Mouse (Mus musculus): ENCODE measurements around the gene Neurl3. TPM values are rescaled to one million over a fixed set of nuclear protein-coding genes. Genes with fewer than 3 reads are reported as not detected.

Neurl3 gene
- total RNA-seq, 1 experiment from 2014 or later, result 22.6 TPM

DNA sequence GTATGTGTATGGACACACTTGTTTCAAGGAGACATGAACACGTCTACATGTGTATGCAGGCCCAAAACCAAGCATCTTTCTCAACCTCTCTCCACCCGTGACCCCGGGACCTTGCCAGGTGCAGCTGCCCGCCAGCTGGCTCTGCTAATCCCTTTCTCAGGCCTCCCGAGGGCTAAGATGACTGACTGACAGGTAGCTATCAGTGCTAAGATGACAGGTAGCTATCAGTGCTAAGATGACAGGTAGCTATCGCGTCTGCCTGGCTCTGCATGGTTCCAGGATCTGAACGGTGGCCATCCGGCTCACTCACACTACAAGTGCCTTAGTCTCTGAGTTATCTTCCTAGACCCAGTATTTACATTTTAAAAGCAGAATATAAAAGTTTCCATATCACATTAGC, 46.0 kb downstream of the Neurl3 start:
- no peak for ATAC-seq (replicated peaks; ENCODE audit: low read depth, poor library complexity, severe bottlenecking)

- 0 out of 2 replicates have a peak, but pooled peaks have one; percentile 22 for ATAC-seq (replicated peaks; ENCODE audit: low read depth, poor library complexity, severe bottlenecking)
These were observed 49.8 kb downstream of the Neurl3 start for GRCm38 (mm10) chr1:36224648-36225047.

Other genes with a start within 250 kb of the Neurl3 start
- 14.6 and 19.6 TPM in 2 replicates for gene Hs6st1, start 206.3 kb downstream of the Neurl3 start, total RNA-seq (2017)
- 73.2 and 82.4 TPM in 2 replicates for gene Uggt1, start 30.0 kb downstream of the Neurl3 start, total RNA-seq (2017)
- gene Arid5a, start 33.1 kb upstream of the Neurl3 start, total RNA-seq (2017), result 14.2 and 23.1 TPM in 2 replicates
- 25.7 and 47.6 TPM in 2 replicates for gene Kansl3, start 94.5 kb upstream of the Neurl3 start, total RNA-seq (2017)
- not detected in 2 replicates for gene Fer1l5, start 97.6 kb upstream of the Neurl3 start, total RNA-seq (2017)
- 6.2 and 7.3 TPM in 2 replicates for gene Lman2l, start 170.6 kb upstream of the Neurl3 start, total RNA-seq (2017)
- gene Cnnm4, start 196.9 kb upstream of the Neurl3 start, total RNA-seq (2017), result 6.5 and 6.6 TPM in 2 replicates
- gene Cnnm3, start 237.2 kb upstream of the Neurl3 start, total RNA-seq (2017), result 5.5 and 15.5 TPM in 2 replicates